Mouse (Mus musculus): ENCODE results near the gene Polr3h.
A peak's percentile ranks its signal among the peaks of the same experiment; 100 is the strongest.
"Not testable (repeated sequence)": the region's sequence is repeated elsewhere in the genome, so short reads cannot be mapped to it uniquely, and the experiment has no call there.

Polr3h gene

DNA sequence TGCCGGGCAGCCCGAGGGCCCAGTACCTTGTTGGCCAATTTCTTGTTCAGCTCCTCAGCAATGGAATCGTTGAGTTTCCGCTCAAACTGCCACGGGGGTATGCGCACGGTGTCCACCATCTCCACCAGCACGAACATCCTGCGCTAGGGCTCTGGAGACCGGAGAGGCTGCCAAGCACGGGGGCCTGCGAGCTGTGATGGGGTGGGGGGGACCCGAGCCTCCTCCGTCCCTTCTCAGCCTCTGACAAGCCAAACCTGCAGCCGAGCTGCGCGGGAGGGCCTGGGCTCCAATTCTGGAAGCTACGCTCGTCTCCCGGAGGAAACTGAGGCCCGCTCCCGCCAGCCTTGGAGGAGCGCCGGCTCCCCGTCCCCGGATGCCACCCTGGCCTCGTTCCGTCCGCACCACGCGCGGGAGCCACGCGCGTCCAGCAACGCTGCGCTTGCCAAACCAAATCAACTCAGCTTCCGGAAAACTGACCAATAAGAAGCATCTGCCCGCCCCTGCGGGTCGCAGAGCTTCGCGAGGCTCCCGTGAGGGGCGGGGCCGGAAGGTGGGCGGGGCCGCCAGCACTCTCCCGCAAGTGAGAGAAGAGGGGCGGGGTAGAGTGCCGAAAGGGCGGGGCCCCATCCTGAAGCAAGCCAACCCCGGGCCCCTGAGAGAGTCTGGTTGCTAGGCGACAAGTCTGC lies at the start of gene Polr3h:
Gene Polr3h, minus strand, starts transcription at position 481 of the 686 bp plus-strand sequence.
- DNase-seq, result peak; percentile 93 to 94

DNA sequence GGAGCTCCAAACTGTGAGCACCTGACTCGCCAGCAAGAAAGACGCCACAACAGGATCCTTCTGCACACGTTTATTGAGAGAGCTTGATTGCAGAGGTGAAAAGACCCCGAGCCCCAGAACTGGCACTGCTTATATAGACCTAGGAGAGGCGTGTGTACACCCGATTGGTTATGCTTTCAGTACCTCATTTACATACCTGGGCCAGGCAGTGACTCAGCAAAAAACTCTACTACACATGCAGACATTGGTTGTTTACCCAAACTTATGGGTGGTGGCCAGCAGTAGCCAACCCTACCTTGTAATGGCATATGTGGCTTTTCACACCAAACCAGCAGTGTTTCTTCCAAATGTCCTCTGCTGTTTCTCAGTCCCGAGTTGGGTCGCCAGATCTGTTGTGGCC lies 49.1 kb upstream of the Polr3h start:
- DNase-seq, result not testable (repeated sequence)

DNA sequence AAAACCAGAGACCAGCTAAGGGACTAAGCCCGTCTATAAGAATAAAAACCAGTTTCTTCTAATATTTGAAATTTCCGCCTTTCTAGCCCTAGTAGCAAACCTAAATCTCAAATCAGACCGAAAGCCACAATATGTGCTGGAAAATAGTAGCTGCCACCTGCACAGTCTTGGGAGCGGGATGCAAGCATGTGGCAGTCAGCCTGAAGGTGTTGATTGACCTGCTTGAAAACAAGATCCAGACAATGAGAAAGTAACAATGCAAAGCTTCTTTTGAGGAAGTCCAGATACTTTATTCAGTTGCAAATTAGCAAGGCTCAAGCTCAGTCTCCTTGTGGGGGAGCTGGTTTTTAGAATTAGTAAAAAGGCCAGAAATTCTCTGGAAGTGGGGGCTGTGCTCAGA lies 44.5 kb upstream of the Polr3h start:
- not testable (repeated sequence) for DNase-seq

DNA sequence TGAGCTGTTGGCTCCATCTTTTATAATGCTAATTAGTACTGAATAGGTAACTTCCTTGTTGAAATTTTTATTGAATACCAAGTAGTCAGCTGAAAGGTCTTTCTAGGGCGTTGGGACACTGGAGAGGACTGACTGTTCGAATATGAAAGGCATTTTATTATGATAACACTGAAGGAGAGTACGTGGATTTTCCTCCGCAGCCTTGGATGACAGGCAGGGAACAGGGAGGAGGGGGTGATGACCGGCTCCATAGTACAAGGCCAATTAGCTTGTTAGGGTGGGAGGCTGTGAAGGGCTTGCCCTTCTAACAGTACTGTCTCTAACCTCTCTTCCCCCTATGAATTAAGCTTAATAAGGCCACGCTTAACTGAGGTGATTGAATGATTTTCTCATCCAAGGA lies 43.6 kb upstream of the Polr3h start:
- DNase-seq, result not testable (repeated sequence)

DNA sequence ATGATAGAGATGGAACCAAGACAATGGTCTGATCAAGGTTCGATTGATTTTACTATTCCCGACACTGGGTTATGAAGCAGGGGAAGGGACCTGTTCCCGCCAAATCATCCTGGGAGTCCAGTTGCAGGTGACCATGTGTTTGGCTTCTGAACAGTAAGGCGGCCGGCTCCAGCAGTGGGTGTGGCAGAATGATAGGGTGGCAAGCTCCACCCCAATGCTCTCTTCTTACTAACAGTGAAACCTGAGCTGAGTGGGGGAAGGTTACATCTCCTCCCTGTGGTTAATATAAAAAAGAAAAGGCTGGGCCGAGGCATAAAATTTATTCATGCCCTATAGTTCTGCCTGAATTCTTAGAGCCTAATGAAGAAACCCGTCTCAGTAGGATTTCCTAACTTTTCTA lies 43.1 kb upstream of the Polr3h start:
- DNase-seq, result no peak

DNA sequence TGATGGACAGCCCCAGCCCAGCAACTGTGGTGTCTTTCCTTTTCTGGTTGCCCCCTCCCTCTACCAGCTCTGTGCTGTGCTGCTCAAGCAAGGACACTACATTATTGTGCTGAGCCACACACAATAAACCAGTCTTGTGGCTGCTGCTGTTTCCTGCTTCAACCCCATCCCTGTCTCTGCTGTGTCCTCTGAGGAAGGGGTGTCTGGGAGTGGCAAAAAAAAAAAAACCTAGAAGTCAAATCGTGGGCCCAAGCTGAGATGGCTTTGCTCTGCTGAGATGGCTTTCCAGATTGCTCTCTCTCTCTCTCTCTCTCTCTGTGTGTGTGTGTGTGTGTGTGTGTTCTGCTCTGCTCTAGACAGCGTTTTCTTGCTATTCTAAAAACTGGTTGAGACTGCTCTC lies 42.4 kb upstream of the Polr3h start:
- no peak for DNase-seq

DNA sequence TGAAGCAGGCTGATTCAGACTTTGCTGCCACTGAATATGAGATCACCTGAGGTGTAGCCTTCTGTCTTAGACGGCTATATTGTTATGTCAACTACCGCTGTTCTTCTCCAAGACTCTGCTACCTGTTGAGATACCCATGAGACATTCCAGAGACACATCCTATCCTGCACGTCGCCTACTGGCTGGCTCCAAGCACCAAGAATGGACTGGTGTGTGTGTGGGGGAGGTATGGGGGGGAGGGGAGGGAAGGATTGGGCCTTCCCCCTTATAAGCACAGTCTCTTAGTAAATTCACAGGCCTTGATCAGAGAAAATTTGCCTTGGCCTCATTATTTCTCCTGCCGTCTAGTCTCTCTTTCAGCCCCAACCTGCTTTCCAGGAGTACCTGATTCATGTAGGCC lies 41.8 kb upstream of the Polr3h start:
- no peak for DNase-seq

DNA sequence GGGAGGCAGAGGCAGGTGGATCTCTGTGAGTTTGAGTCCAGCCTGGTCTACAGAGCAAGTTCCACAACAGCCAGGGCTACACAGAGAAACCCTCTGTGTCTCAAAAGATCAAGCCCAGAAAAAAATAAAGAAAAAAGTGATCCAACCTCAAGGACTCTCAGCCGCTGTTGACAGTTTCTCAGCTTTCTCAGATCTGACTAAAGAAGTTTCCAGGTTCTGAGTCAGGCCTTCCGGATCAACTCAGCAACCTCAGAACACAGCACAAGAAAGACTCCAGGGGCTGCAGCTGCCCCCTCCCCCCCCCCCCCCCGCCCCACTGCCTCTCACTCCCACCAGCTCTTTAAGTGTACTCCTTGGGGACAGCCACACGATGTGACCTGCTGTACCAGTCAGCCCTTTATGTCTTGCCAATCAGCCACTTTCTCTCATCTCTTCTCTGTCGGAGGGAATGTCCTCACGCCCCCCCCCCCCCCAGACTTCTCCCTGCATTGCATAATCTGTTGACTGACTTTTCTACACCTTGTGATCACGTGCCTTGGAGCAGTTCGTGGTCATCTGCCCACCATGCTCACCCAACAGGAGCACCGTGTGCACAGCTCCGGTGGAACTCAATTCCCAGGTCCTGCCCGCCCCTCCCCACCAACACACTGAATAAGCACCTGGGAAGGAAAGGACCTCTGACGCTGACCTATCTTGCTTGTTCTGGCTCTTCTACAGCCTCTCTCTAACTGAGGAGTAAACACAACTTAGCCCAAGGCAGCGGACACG lies 40.2 kb upstream of the Polr3h start:
- no peak for DNase-seq

DNA sequence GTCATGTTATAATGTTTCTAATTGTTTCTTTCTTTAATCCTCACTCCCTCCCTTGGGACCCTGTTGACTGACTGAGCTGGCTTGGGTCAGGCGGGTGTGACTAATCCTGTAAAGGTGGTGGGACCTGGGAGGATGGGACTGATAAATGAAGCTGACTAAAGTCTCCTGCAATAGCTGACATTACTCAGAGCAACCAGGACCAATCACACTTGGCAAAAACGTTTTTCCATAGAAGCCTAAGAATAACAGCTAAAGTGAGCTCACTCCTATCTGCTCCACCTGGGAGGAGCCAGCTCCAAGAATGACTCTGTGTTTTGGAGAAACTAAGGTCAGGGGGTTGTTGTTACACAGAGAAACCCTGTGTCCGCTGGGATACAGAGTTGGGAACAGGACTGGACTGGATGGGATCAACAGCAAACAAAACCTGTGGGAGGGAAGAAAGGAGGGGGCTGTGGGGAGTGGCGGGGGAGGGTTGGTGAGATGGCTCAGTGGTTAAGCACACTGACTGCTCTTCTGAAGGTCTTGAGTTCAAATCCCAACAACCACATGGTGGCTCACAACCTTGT lies 39.0 kb upstream of the Polr3h start:
- no peak for DNase-seq

DNA sequence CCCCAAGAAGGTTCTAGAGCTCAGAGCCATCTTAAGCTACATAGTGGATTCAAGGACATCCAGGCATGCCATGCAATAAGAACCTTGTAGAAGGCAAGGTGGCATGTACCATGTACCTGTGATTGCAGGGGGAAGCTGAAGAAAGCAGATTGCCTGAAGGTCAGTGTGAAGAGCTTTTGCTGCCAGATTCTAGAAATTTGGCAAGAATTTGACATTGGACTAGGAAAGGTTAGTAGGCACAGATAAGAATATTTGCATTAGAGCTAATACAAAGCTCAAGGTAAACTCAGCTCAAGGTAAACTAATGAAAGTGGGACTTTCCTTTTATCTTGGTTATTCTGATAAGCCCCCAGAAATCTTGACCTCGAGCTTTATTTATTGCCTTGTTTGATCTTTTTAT lies 38.2 kb upstream of the Polr3h start:
- DNase-seq, result no peak

DNA sequence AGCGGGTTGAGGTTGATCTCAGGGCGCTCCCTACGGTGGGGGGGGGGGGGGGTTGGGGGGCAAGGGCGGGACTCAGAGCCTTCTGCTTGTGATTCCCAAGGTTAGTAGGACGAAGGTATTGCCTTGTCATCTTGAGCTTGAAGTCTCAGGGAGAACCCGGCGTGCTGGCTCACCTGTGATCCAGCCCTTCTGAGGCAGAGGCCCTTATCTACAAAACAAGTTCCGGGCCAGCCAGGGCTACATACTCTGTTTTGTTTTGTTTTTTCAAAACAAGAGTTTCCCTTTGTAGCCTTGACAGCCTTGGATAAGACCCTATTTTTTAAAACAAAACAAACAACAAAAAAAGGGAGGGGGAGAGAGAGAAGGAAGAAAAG lies 35.0 kb upstream of the Polr3h start:
- no peak for DNase-seq

DNA sequence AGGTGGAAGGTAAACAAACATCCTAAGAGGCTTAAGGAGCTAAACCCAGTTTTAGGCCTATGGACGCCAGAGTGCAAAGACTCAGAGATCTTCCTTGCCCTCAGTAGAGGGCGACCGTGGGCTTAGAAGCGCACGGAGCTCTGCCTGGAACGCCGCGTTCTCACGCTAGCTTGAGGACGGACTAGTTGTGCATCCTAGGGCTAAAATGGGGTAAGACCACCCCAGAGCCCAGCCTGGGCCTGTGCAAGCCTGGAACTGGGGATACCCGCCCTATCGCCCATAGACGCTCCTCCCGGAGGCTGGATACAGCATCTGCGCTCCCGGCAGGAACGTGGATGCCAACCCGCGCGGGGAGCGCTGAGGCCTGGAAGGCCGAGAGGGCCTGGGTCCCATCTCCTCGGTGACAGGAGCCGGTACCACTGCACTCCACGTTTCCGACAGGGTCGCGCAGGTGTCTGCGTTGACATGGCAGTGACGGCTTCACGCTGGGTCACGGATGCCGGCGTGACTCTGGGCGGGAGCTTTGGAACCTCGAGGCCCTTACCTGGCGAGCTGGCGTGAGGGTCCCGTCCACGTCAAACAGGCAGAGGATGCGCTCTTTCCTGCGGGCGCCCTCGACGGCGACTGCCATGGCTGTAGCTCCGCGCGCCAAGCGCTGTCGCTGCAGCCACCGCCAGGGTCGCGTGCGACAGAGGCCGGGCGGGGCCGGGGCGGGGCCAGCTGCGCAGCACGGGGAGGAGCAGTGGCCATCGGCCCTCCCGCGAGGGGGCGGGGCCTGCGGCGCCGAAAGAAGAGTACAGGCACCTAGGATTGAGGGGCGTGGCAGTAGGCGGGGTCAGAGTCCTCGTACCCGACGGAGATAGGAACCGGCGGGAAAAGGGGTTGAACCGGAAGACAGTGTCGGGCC lies 34.4 kb upstream of the Polr3h start, which contains the start of gene Pmm1:
Gene Pmm1, minus strand, starts transcription at position 760 of the 907 bp plus-strand sequence.
- DNase-seq, result peak; percentile 99 to 100

DNA sequence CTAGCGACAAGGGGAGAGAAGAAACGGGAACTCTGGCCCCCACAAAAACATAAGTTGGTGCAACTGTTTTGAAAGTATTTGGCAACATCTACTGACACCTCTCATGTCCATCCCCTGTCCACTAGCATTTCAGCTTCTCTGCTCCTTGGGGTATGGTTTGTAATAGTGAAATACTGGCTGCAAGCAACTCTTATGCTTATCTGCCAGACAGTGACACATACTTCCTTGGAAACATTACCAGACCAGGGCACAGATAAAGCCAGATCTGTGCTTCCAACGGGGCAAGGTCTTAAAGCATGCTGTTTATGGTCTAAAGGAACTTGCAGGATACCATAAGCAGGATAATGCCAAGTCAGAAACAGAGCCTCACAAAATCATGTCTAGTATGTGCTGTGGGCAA lies 32.9 kb upstream of the Polr3h start:
- no peak for DNase-seq

DNA sequence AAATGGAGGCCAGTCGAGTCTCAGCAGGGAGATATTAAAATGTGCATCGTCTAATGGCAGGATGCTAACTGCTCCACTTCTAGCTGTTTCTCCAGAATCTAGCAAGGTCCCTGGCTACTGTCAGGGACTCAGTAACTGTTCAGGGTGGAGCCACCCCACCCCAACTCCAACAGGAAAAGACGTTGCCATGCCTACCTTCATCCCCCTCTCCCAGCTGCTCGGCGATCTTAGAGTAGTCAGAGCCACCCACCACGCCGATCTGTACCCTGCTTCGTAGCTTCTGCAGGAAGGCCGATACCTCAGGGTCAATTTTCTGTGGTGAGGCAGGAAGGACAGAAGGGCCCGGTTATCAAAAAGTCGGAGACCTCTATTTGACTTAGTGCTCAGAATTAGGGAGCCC lies 31.6 kb upstream of the Polr3h start:
- no peak for DNase-seq

DNA sequence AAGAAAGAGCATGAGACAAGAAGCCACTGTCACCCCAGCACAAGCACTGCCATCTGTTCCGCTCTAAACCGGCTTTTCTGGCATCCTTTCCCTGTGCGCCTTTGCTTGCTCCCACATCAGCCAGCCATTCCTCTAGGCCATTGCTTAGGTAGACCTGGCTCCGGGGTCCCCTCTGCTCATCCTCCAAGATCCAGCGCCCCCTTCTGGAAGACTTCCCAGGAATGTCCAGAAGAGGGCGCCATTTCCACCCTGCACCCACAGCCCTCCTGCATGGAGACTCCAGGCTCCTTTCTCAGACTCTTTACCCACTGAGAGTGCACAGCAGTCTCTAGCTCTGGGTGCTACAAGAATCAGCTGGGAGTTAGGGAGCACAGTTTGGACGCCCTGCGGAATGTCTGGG lies 30.4 kb upstream of the Polr3h start:
- peak in 1 of 2 experiments; percentile 56 for DNase-seq

DNA sequence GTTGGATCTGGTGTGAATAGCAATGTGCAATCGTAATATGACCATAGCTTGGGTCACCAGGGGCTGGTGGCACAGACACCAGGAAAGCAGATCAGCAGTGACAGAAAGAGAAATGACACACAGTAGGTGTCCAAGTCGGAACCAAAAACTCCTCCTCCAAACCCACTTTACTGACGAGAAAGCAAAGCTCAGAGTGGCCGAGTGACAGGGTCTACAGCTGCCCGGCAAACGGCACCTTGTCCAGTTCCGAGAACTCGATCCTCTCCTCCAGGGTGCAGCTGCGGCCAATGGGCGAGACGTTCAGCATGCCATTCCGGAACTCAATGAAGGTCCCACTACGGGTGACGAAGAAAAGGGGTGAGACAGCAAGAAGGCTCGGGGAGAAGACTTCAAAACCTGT lies 29.4 kb upstream of the Polr3h start:
- DNase-seq, result no peak

DNA sequence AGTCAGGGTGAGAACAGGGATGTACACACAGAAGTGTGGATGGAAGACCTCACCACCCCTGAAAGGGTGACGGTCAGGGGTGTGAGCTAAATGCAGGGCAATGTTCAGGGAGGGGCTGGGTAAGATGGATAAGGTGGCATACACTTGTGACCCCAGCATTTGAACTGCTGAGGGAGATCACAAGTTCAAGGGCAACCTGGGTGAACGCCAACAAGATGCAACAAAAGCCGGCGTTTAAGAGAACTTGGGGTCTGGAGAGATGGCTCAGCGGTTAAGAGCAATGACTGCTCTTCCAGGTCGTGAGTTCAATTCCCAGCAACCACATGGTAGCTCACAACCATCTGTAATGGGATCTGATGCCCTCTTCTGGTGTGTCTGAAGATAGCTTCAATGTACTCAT lies 28.7 kb upstream of the Polr3h start:
- no peak for DNase-seq

DNA sequence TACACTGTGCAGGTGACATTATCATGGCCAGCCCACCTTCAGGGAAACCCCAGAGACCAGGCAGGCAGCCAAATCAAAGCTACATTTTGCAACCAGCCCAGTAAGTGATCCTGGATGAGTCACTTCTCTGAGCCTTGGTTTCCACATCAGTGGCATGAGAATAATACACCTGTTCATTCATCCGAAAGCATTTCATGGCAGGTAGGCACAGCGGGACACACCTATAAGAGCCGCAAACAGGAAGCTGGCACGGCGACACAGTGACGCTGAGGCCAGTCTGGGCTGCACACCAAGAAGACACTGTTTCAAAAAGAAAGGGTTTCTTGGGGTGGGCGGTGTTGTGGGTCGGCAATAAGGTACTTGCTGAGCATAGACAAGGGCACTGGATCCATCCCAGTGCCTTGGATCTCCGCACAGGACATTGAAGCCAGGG lies 28.1 kb upstream of the Polr3h start:
- DNase-seq, result no peak

DNA sequence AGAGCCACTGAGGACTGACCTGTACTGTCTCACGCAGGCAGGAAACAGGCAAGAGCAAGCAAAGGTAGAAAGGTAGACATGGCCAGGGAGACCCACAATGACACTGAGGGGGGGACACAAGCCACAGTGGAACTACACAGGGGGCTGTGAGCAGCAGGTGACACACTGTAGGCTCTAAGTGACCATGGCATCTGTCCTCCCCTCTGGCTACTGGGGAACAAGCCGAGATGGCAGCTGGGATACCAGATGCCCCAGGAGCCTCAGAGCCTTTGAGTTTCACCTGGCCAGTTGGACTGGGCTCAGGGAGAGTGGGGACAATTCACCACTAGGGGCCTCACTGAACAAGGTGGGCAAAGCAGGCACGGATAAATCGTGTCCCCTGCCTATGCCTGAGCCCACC lies 26.3 kb upstream of the Polr3h start:
- DNase-seq, result no peak

DNA sequence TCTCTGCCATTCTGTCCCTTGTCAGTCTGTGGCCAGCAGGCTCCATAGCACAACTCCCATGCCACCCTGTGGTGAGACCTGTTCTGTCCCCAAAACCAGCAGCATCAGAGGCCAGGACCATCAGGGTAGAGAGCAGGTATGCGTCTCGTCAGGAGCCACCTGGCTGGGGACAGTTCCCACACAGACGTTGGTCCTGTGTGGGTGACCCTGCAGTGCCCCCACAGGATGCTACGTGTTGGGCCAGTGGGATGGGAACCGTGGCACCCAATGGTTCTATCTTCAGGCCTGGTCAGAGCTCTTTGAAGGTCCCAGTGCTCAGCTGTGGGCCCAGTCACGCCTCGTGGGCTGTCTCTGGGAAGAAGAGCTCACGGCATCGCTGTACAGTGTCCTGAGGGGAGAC lies 25.1 kb upstream of the Polr3h start:
- DNase-seq, result no peak

DNA sequence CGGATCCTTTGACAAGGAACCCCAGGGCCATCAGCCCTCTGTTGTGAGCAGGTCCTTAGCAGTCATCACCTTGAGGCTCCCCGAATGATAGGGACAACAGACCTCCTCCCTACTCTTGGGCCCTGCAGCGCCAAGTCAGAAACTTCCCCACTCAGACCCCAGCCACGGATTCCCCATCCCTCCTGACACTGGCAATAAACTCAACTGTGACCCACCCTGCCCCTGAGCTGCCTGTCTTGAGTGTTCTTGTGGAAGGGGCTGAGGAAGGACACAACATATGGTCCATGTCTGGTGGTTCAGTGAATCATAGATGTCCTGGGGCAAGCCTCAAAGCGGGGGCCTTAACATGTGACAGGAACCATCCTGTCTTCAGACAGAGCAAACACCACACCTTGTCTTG lies 24.7 kb upstream of the Polr3h start:
- no peak for DNase-seq

DNA sequence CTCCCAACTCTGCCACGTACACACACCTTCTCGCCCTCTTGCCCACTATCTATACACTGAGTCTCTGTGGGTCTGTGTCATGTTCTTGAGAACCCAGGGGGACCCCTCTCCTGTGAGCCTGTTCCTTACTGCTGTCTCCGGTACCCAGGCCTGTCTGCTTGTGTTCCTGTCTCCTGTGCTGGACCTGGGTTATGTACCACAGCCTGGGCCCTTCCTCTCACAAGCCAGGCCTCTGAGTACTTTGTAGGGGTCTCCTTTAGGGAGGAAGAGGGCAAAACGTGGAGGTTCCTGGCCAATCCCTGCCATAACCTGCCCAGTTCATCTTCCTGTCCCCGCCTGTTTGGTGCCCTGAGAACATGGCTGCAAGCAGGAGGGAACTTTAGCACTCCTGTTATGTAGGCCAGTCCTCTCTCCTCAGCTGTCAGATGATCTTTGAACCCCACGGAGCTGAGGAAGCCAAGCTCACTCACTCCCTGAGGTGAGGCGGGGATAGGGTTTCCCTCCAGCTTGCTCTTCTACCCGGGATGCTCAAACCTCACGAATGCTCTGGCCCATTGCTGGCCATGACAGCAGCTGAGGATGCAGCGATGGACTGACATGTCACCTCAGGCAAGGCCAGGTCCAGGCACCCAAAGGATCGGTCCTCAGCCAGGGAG lies 23.6 kb upstream of the Polr3h start:
- no peak for DNase-seq

DNA sequence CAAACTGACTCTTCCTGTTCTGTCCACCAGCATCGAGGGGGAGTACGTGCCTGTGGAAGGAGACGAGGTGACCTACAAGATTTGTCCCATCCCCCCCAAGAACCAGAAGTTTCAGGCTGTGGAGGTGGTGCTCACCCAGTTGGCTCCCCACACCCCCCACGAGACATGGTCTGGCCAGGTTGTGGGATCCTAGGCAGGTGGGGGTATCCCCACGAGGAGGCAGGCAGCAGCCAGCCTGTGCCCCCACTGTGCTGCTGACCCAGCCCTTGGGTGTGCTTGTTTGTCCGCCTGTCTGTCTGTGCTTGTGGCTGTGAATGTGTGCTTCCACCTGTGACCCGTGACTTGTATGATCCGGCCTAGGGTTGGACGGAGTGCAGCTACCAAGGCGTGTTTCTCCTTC lies 23.0 kb upstream of the Polr3h start:
- no peak for DNase-seq

All from spleen, adult 18-20 months (tissue).